Mouse (Mus musculus): ENCODE results near the gene Pabpn1.

DNA sequence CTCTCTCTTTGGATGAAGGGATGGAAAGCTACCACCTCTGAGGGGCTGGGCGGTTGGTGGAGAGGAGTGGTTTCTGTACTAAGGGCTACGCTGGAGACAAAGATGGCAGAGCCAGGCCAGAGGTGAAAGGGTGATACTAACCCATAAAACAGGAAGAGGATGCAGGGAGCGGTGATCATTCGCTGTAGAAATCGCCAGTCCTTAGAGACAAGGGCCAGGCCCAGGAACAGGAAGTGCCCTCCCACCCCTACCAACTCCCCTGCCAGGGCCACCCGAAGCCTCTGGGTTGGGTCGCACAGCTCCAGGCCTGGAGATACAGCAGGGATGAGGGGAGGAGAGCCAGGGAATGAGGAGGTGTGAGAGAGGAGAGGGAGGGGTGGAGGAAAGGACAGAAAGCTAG lies 16.4 kb downstream of the Pabpn1 start:
- TF ChIP-seq CTCF (IDR thresholded peaks at IDR 0.05; ENCODE audit: extremely low read depth, insufficient read length, insufficient replicate concordance, low read depth, low read length) (no peak), POLR2A (IDR thresholded peaks at IDR 0.05; ENCODE audit: low read depth, low read length) (no peak)

Data from small intestine, adult 2 months (tissue).